Mouse (Mus musculus) myocyte (in vitro differentiated cells): ENCODE data around the gene Ptges3. TPM values are rescaled to one million over a fixed set of nuclear protein-coding genes. Genes with fewer than 3 reads are reported as not detected.

Experiments used
- H3K27me3 ChIP-seq: one replicate; pipeline ENCODE4 v1.6.1; 2011; ENCODE audit not compliant: control insufficient read depth, insufficient read depth, insufficient read length
- H3K36me3 ChIP-seq: one replicate; pipeline ENCODE4 v1.6.1; 2011; ENCODE audit not compliant: control insufficient read depth, insufficient read depth
- H3K4me2 ChIP-seq: one replicate; pipeline ENCODE4 v1.6.1; 2011; ENCODE audit warnings: low read depth, control low read depth
- H3K4me3 ChIP-seq: one replicate; pipeline ENCODE4 v1.5.1; 2011; ENCODE audit warnings: mild to moderate bottlenecking, control low read depth, moderate library complexity
- H3K79me2 ChIP-seq: one replicate; pipeline ENCODE4 v1.6.1; 2011; ENCODE audit not compliant: control insufficient read depth, insufficient read depth
- H3ac ChIP-seq: one replicate; pipeline ENCODE4 v1.6.1; 2011; ENCODE audit not compliant: control insufficient read depth, insufficient read length
- CEBPB ChIP-seq: IDR thresholded peaks from 2 replicates; pipeline ENCODE4 v1.6.1; 2011; ENCODE audit warnings: mild to moderate bottlenecking, moderate library complexity; ENCODE audit not compliant: poor library complexity, insufficient read depth, severe bottlenecking
- E2F4 ChIP-seq: IDR thresholded peaks from one replicate; pipeline ENCODE4 v1.6.1; 2011; ENCODE audit warnings: mild to moderate bottlenecking, control low read depth, moderate library complexity; ENCODE audit not compliant: insufficient read depth
- MAX ChIP-seq: IDR thresholded peaks from one replicate; pipeline ENCODE4 v1.6.1; 2011; ENCODE audit warnings: low read depth, mild to moderate bottlenecking, control low read depth
- MYOD1 ChIP-seq, 3 experiments: IDR thresholded peaks; one replicate each; pipeline ENCODE4 v1.6.1; 2011; ENCODE audit warnings: control low read depth in 2 of 3, low read depth in 2 of 3, mild to moderate bottlenecking in 2 of 3, moderate library complexity in 1 of 3; ENCODE audit not compliant: insufficient read length in 2 of 3, control insufficient read depth in 1 of 3
- MYOG ChIP-seq, 3 experiments: IDR thresholded peaks; one replicate each; pipeline ENCODE4 v1.6.1; 2011; ENCODE audit warnings: control low read depth in 2 of 3, low read depth in 2 of 3, mild to moderate bottlenecking in 2 of 3; ENCODE audit not compliant: insufficient read length in 2 of 3, control insufficient read depth in 1 of 3, insufficient read depth in 1 of 3
- POLR2A ChIP-seq: IDR thresholded peaks from one replicate; pipeline ENCODE4 v1.6.1; 2011; ENCODE audit warnings: low read depth, mild to moderate bottlenecking, control low read depth, moderate library complexity; ENCODE audit not compliant: insufficient read length
- POLR2AphosphoS2 ChIP-seq: IDR thresholded peaks from one replicate; pipeline ENCODE4 v1.6.1; 2011; ENCODE audit warnings: low read depth, control low read depth; ENCODE audit not compliant: insufficient read length
- REST ChIP-seq: IDR thresholded peaks from one replicate; pipeline ENCODE4 v1.6.1; 2011; ENCODE audit warnings: mild to moderate bottlenecking, control low read depth, moderate library complexity; ENCODE audit not compliant: insufficient read depth, insufficient read length
- SRF ChIP-seq: IDR thresholded peaks from one replicate; pipeline ENCODE4 v1.6.1; 2011; ENCODE audit warnings: low read depth; ENCODE audit not compliant: control insufficient read depth, insufficient read length
- TCF12 ChIP-seq: IDR thresholded peaks from one replicate; pipeline ENCODE4 v1.6.1; 2011; ENCODE audit warnings: mild to moderate bottlenecking, control low read depth; ENCODE audit not compliant: poor library complexity, insufficient read depth, severe bottlenecking
- TCF3 ChIP-seq: IDR thresholded peaks from one replicate; pipeline ENCODE4 v1.6.1; 2011; ENCODE audit warnings: low read depth, control low read depth; ENCODE audit not compliant: insufficient read length
- USF1 ChIP-seq: IDR thresholded peaks from one replicate; pipeline ENCODE4 v1.6.1; 2011; ENCODE audit warnings: low read depth, mild to moderate bottlenecking, control low read depth, moderate library complexity
- polyA plus RNA-seq: library from polyadenylated mRNA; unstranded; fragments of >200 nt; fragmentation: generic; extraction: Trizol; gene quantifications from one replicate; pipeline ENCODE4 v1.2.1, GENCODE M21; 2012; ENCODE audit warnings: missing spikeins

Ptges3 gene
- polyA plus RNA-seq, 1 experiment, result 84.3 TPM

- no peaks in the 10 kb centered on the region for H3K27me3 ChIP-seq
- TF ChIP-seq USF1, result no peak
- TF ChIP-seq MYOG (IDR thresholded peaks at IDR 0.05; ENCODE audit: control insufficient read depth in 1 of 3, insufficient read depth in 1 of 3, insufficient read length in 2 of 3, low read depth in 2 of 3), result no peak
- no peak for TF ChIP-seq TCF12
- no peak for TF ChIP-seq TCF3
- no peak for TF ChIP-seq SRF
- peak; percentile 72 for TF ChIP-seq POLR2AphosphoS2
- peak; percentile 45 for TF ChIP-seq POLR2A
- H3ac ChIP-seq, result no peak overlapping the region
- H3K4me2 ChIP-seq, result peak overlapping the region; percentile 96
- H3K79me2 ChIP-seq, result peaks cover 38% of the 10 kb centered on the region
- peak overlapping the region; percentile 69 for H3K4me3 ChIP-seq
- H3K36me3 ChIP-seq, result peaks cover 12% of the 10 kb centered on the region
Measured at GRCm38 (mm10) chr10:128094340-128094968, 35.7 kb downstream of the Ptges3 start.

- peak overlapping the region; percentile 96 for H3K4me2 ChIP-seq
- no peak overlapping the region for H3ac ChIP-seq
- H3K36me3 ChIP-seq, result peaks cover 6% of the 10 kb centered on the region
- H3K4me3 ChIP-seq, result peak overlapping the region; percentile 69
- H3K27me3 ChIP-seq, result no peaks in the 10 kb centered on the region
- peaks cover 45% of the 10 kb centered on the region for H3K79me2 ChIP-seq
- TF ChIP-seq USF1 (no peak), TCF12 (no peak), CEBPB (no peak), SRF (no peak), REST (no peak), POLR2A (no peak), MYOD1 (IDR thresholded peaks at IDR 0.05; ENCODE audit: control insufficient read depth in 1 of 3, insufficient read length in 2 of 3, low read depth in 2 of 3) (no peak), POLR2AphosphoS2 (no peak), MAX (no peak), E2F4 (no peak)
Measured at GRCm38 (mm10) chr10:128095003-128095636, 36.4 kb downstream of the Ptges3 start.

GRCm38 (mm10) chr10:128096313-128096692 is 37.5 kb downstream of the Ptges3 start:
- Histone ChIP-seq H3K79me2 (peaks cover 57% of the 10 kb centered on the region), H3K4me3 (peak overlapping the region; percentile 75), H3K36me3 (no peaks in the 10 kb centered on the region), H3K27me3 (no peaks in the 10 kb centered on the region), H3K4me2 (peak overlapping the region; percentile 65), H3ac (peak overlapping the region; percentile 83)
- no peak for TF ChIP-seq MYOG (IDR thresholded peaks at IDR 0.05; ENCODE audit: control insufficient read depth in 1 of 3, insufficient read depth in 1 of 3, insufficient read length in 2 of 3, low read depth in 2 of 3)
- TF ChIP-seq POLR2AphosphoS2, result no peak
- TF ChIP-seq MYOD1 (IDR thresholded peaks at IDR 0.05; ENCODE audit: control insufficient read depth in 1 of 3, insufficient read length in 2 of 3, low read depth in 2 of 3), result no peak
- TF ChIP-seq SRF, result no peak
- TF ChIP-seq MAX, result no peak
- no peak for TF ChIP-seq CEBPB
- no peak for TF ChIP-seq USF1
- no peak for TF ChIP-seq REST

- H3ac ChIP-seq, result peak overlapping the region; percentile 83
- peaks cover 63% of the 10 kb centered on the region for H3K79me2 ChIP-seq
- peak overlapping the region; percentile 86 for H3K4me2 ChIP-seq
- no peak for TF ChIP-seq TCF12
- TF ChIP-seq MYOD1 (IDR thresholded peaks at IDR 0.05; ENCODE audit: control insufficient read depth in 1 of 3, insufficient read length in 2 of 3, low read depth in 2 of 3), result peak in 1 of 3 experiments; percentile 12
- TF ChIP-seq SRF, result peak; percentile 28
- no peak for TF ChIP-seq E2F4
- peak in 1 of 3 experiments; percentile 36 for TF ChIP-seq MYOG (IDR thresholded peaks at IDR 0.05; ENCODE audit: control insufficient read depth in 1 of 3, insufficient read depth in 1 of 3, insufficient read length in 2 of 3, low read depth in 2 of 3)
- no peaks in the 10 kb centered on the region for H3K36me3 ChIP-seq
- H3K27me3 ChIP-seq, result no peaks in the 10 kb centered on the region
- H3K4me3 ChIP-seq, result peak overlapping the region; percentile 75
Measured at GRCm38 (mm10) chr10:128096693-128097586, 38.2 kb downstream of the Ptges3 start.
